Mouse (Mus musculus) adrenal gland, postnatal 36 days (tissue): ENCODE measurements at regions not wholly inside any gene's neighbourhood (a gene's known extent, or its start where the extent isn't known, plus 50 kb on each side); places are given as distances from the start of the nearest gene placed in this dataset.
"Not testable (repeated sequence)": the region's sequence is repeated elsewhere in the genome, so short reads cannot be mapped to it uniquely, and the experiment has no call there.

Experiments
- DNase-seq, 2 experiments: peaks; one replicate each; pipeline ENCODE4 v3.0.0; 2021; ENCODE audit warnings: mixed read lengths in 1 of 2

DNA sequence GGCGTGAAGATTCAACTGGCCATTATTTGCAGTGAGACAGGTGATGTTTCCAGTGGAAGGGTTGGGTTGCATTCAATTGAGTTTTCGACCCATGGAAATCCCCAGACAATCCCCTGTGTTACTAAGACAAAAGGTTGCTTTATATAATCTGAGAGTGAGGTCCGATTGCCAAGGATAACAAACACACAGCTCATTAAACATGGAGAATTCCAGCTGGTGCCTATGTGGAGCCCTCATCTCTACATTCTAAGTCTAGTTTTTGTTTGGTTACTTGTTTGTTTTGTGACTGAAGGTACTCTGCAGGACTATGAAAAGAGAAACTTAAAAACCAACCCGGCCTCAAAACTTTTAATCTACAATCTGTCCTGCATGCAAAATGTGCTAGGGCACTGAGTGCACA, 70.9 kb downstream of the 4930596D02Rik start:
- no peak for DNase-seq

DNA sequence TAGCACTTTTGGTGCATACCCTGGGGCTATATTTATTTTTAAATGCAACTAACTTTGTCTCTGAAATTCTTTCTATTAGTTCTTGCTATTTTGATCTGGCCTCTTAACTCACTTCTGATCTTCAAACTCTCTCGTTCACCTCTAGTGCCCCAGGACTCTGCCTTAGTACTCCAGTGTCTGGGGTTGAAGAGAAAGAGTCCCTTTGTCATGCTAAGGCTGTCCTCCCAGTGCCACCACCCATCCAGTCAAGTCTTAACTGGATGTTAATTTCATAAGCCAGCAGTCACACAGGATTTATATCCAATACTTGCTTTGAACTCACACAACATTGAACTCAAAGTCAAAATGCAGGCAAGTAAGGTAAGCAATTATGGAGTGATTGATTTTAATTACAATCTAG, 81.1 kb downstream of the 4930596D02Rik start:
- no peak for DNase-seq

DNA sequence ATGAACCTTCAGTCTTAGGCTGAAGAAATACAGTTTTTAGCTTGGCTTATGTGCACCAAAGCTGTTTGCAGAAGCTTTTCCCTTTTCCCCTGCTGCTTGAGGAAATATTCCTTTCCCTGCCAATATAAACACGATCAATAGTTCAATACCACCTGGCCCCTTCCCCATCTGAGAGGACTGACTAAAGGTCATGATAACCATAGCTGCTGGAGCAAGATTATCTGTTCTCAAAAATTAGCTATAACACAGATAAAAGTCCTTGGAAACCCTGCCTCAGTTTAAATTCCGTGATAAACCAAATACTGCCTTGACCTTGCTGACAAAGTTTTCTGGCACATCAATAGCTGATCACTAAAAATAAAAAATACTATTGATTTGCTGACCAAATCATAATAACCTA, 126.6 kb downstream of the 4930596D02Rik start:
- no peak for DNase-seq

- DNase-seq = peak in 1 of 2 experiments; percentile 1
Measured at GRCm38 (mm10) chr14:35673090-35673489, 138.7 kb downstream of the 4930596D02Rik start.

DNA sequence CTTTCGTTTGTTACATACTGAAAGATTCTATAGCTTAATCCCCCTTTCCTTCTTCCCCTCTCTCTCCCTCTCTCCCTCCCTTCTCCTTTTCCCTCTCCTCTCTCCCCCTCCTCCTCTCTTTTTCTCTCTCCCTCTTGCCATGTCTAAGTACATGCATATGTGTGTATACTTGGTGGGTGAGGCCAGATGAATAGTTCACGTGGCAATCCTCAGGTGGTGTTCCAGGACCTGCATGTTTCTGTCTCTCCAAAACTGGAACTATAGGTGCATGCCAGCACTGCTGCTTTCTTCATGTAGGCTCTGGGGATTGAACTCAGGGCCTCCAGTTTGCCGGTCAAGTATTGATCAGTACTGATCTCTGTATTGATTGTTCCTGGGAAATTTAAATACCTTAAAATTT, 161.4 kb downstream of the 4930596D02Rik start:
- DNase-seq = no peak

DNA sequence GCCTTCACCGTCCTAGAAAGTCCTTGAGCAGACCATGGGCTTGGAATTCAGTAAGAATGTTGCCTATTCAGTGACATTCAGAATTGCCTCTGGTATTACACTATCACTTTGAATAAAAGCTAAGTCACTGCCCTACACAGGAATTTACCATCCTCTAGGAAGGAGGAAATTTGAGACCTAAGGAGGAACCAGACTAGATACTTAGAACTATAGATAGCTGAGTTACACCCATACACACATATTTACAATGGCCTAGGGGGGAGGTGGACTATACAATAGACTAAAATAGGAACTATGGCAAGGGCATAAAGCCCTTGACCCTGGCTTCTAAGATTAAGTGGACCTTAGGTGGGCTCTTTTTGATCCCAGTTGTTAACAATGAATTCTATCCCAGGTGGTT, 162.1 kb downstream of the 4930596D02Rik start:
- DNase-seq = not testable (repeated sequence)
